Mouse (Mus musculus) MEL (cell line): Measurements from ENCODE around the gene Hdac4. TPM values are rescaled to one million over a fixed set of nuclear protein-coding genes. Genes with fewer than 3 reads are reported as not detected.

Experiments
- DNase-seq: peaks from one replicate; pipeline ENCODE4 v3.0.0; 2011; ENCODE audit warnings: low read depth, low spot score
- H3K27ac ChIP-seq: 2 replicates; pipeline ENCODE4 v1.5.1; 2012; ENCODE audit warnings: low read depth, mild to moderate bottlenecking, control low read depth, low read length, moderate library complexity; ENCODE audit not compliant: control insufficient read depth
- H3K27me3 ChIP-seq, 2 experiments: fragments of 150-350 bp in 1 of 2; sonication (generic) in 1 of 2; 2 replicates each; pipeline ENCODE4 v1.6.1; 2012; ENCODE audit warnings: low read length in 2 of 2, mild to moderate bottlenecking in 2 of 2, improper control_type of control experiment in 1 of 2, moderate library complexity in 1 of 2; ENCODE audit not compliant: insufficient read depth in 2 of 2, control insufficient read depth in 1 of 2
- H3K36me3 ChIP-seq, 2 experiments: 2 replicates each; pipeline ENCODE4 v1.6.1; 2012 to 2014; ENCODE audit warnings: low read length in 2 of 2, improper control_type of control experiment in 1 of 2, inconsistent platforms in 1 of 2, mild to moderate bottlenecking in 1 of 2; ENCODE audit not compliant: insufficient read depth in 2 of 2, control insufficient read depth in 1 of 2
- H3K4me1 ChIP-seq, 2 experiments: fragments of 150-350 bp in 1 of 2; sonication (generic) in 1 of 2; 2 replicates each; pipeline ENCODE4 v1.6.1; 2012; ENCODE audit warnings: low read length in 2 of 2, improper control_type of control experiment in 1 of 2, mild to moderate bottlenecking in 1 of 2; ENCODE audit not compliant: insufficient read depth in 2 of 2, control insufficient read depth in 1 of 2
- H3K4me3 ChIP-seq, 2 experiments: fragments of 150-350 bp in 1 of 2; sonication (generic) in 1 of 2; 2 replicates each; pipeline ENCODE4 v1.5.1; 2012; ENCODE audit warnings: low read depth in 2 of 2, low read length in 2 of 2, mild to moderate bottlenecking in 2 of 2, moderate library complexity in 2 of 2, control low read depth in 1 of 2, improper control_type of control experiment in 1 of 2; ENCODE audit not compliant: control insufficient read depth in 1 of 2, insufficient read depth in 1 of 2
- H3K79me2 ChIP-seq: 2 replicates; pipeline ENCODE4 v1.6.1; 2012; ENCODE audit warnings: mild to moderate bottlenecking, low read length, moderate library complexity; ENCODE audit not compliant: control insufficient read depth, poor library complexity, insufficient read depth
- H3K9ac ChIP-seq: 2 replicates; pipeline ENCODE4 v1.6.1; 2012; ENCODE audit warnings: low read depth, mild to moderate bottlenecking, control low read depth, low read length, moderate library complexity; ENCODE audit not compliant: control insufficient read depth, poor library complexity, severe bottlenecking
- H3K9me3 ChIP-seq: fragments of 150-350 bp; sonication (generic); replicated peaks from 2 replicates; pipeline ENCODE4 v1.6.1; 2012; ENCODE audit warnings: mild to moderate bottlenecking, low read length, improper control_type of control experiment, moderate library complexity; ENCODE audit not compliant: insufficient read depth
- CHD1 ChIP-seq: IDR thresholded peaks from 2 replicates; pipeline ENCODE4 v1.6.1; 2012; ENCODE audit warnings: low read depth, mild to moderate bottlenecking, inconsistent platforms, low read length, improper control_type of control experiment
- CHD2 ChIP-seq: IDR thresholded peaks from 2 replicates; pipeline ENCODE4 v1.6.1; 2011; ENCODE audit warnings: low read length, improper control_type of control experiment
- CTCF ChIP-seq, 3 experiments: IDR thresholded peaks in 2 of 3; conservative IDR thresholded peaks in 1 of 3; 2 replicates each; pipeline ENCODE4 v1.5.1; 2011 to 2012; ENCODE audit warnings: low read length in 3 of 3, low read depth in 2 of 3, mild to moderate bottlenecking in 2 of 3, improper control_type of control experiment in 1 of 3, inconsistent platforms in 1 of 3, mixed read lengths in 1 of 3, moderate library complexity in 1 of 3; ENCODE audit not compliant: control insufficient read depth in 1 of 3, insufficient read depth in 1 of 3, poor library complexity in 1 of 3, severe bottlenecking in 1 of 3
- E2F4 ChIP-seq: IDR thresholded peaks from 2 replicates; pipeline ENCODE4 v1.6.1; 2011; ENCODE audit warnings: low read depth, low read length, improper control_type of control experiment, borderline replicate concordance
- EP300 ChIP-seq, 2 experiments: IDR thresholded peaks; 2 replicates each; pipeline ENCODE4 v1.6.1; 2011; ENCODE audit warnings: improper control_type of control experiment in 2 of 2, low read length in 2 of 2, low read depth in 1 of 2, mild to moderate bottlenecking in 1 of 2
- ETS1 ChIP-seq: IDR thresholded peaks from 2 replicates; pipeline ENCODE4 v1.6.1; 2012; ENCODE audit warnings: low read depth, mild to moderate bottlenecking, inconsistent platforms, low read length, improper control_type of control experiment, moderate library complexity
- HCFC1 ChIP-seq: IDR thresholded peaks from 2 replicates; pipeline ENCODE4 v1.6.1; 2012; ENCODE audit warnings: low read depth, mild to moderate bottlenecking, inconsistent platforms, low read length, improper control_type of control experiment, moderate library complexity
- JUND ChIP-seq: IDR thresholded peaks from 2 replicates; pipeline ENCODE4 v1.6.1; 2011; ENCODE audit warnings: low read depth, mild to moderate bottlenecking, improper control_type of control experiment, low read length
- MAX ChIP-seq: IDR thresholded peaks from 2 replicates; pipeline ENCODE4 v1.6.1; 2011; ENCODE audit warnings: low read length, improper control_type of control experiment
- MAZ ChIP-seq: IDR thresholded peaks from 2 replicates; pipeline ENCODE4 v1.6.1; 2012; ENCODE audit warnings: low read depth, mild to moderate bottlenecking, inconsistent platforms, low read length, improper control_type of control experiment
- MEF2A ChIP-seq: IDR thresholded peaks from 2 replicates; pipeline ENCODE4 v1.6.1; 2014; ENCODE audit warnings: low read depth, mild to moderate bottlenecking, inconsistent platforms, low read length, improper control_type of control experiment; ENCODE audit not compliant: poor library complexity, insufficient replicate concordance, severe bottlenecking; ENCODE audit errors: extremely low read depth
- MXI1 ChIP-seq: IDR thresholded peaks from 2 replicates; pipeline ENCODE4 v1.6.1; 2011; ENCODE audit warnings: mild to moderate bottlenecking, low read depth, low read length, improper control_type of control experiment
- MYB ChIP-seq: IDR thresholded peaks from 2 replicates; pipeline ENCODE4 v1.6.1; 2011; ENCODE audit warnings: mild to moderate bottlenecking, low read depth, low read length, improper control_type of control experiment
- MYC ChIP-seq: IDR thresholded peaks from 2 replicates; pipeline ENCODE4 v1.6.1; 2011; ENCODE audit warnings: low read depth, mild to moderate bottlenecking, low read length, improper control_type of control experiment, moderate library complexity
- NELFE ChIP-seq: IDR thresholded peaks from 2 replicates; pipeline ENCODE4 v1.6.1; 2011; ENCODE audit warnings: low read depth, low read length, improper control_type of control experiment
- POLR2AphosphoS5 ChIP-seq: IDR thresholded peaks from 2 replicates; pipeline ENCODE4 v1.6.1; 2012; ENCODE audit warnings: low read depth, borderline replicate concordance, mild to moderate bottlenecking, inconsistent platforms, low read length, moderate library complexity, mixed read lengths
- RAD21 ChIP-seq: IDR thresholded peaks from 2 replicates; pipeline ENCODE4 v1.6.1; 2011; ENCODE audit warnings: mild to moderate bottlenecking, low read depth, low read length, improper control_type of control experiment
- RCOR1 ChIP-seq: IDR thresholded peaks from 2 replicates; pipeline ENCODE4 v1.6.1; 2012; ENCODE audit warnings: low read depth, mild to moderate bottlenecking, inconsistent platforms, low read length, improper control_type of control experiment
- SMC3 ChIP-seq: IDR thresholded peaks from 2 replicates; pipeline ENCODE4 v1.6.1; 2011; ENCODE audit warnings: low read depth, low read length, improper control_type of control experiment
- TBP ChIP-seq: IDR thresholded peaks from 2 replicates; pipeline ENCODE4 v1.8.0; 2011; ENCODE audit warnings: low read depth, low read length, improper control_type of control experiment
- TCF12 ChIP-seq: IDR thresholded peaks from 2 replicates; pipeline ENCODE4 v1.6.1; 2014; ENCODE audit warnings: low read depth, mild to moderate bottlenecking, inconsistent platforms, low read length, improper control_type of control experiment, moderate library complexity
- UBTF ChIP-seq: IDR thresholded peaks from 2 replicates; pipeline ENCODE4 v1.6.1; 2012; ENCODE audit warnings: low read depth, mild to moderate bottlenecking, inconsistent platforms, low read length, improper control_type of control experiment, moderate library complexity, borderline replicate concordance; ENCODE audit not compliant: insufficient read depth
- USF1 ChIP-seq: IDR thresholded peaks from 2 replicates; pipeline ENCODE4 v1.6.1; 2014; ENCODE audit warnings: low read depth, mild to moderate bottlenecking, inconsistent platforms, low read length, improper control_type of control experiment, moderate library complexity
- USF2 ChIP-seq, 2 experiments: IDR thresholded peaks; 2 replicates each; pipeline ENCODE4 v1.6.1; 2011 to 2012; ENCODE audit warnings: improper control_type of control experiment in 2 of 2, low read length in 2 of 2, borderline replicate concordance in 1 of 2, inconsistent platforms in 1 of 2, low read depth in 1 of 2, mild to moderate bottlenecking in 1 of 2; ENCODE audit not compliant: insufficient read depth in 1 of 2
- ZC3H11A ChIP-seq: IDR thresholded peaks from 2 replicates; pipeline ENCODE4 v1.6.1; 2012; ENCODE audit warnings: low read depth, mild to moderate bottlenecking, inconsistent platforms, low read length, improper control_type of control experiment
- ZKSCAN1 ChIP-seq: IDR thresholded peaks from 2 replicates; pipeline ENCODE4 v1.6.1; 2012; ENCODE audit warnings: low read depth, mild to moderate bottlenecking, inconsistent platforms, low read length, improper control_type of control experiment, moderate library complexity
- ZMIZ1 ChIP-seq: IDR thresholded peaks from 2 replicates; pipeline ENCODE4 v1.6.1; 2012; ENCODE audit warnings: low read depth, mild to moderate bottlenecking, inconsistent platforms, low read length, improper control_type of control experiment, moderate library complexity
- polyA plus RNA-seq, 2 experiments: library from polyadenylated mRNA; stranded (reverse) in 1 of 2; unstranded in 1 of 2; fragments of >175 nt in 1 of 2; fragments of >200 nt in 1 of 2; gene quantifications; 2 replicates each; pipeline versions ENCODE4 v1.2.1 to v1.2.4; 2012; ENCODE audit warnings: low replicate concordance in 2 of 2, low read depth in 1 of 2; ENCODE audit not compliant: insufficient read length in 2 of 2, insufficient read depth in 1 of 2, missing spikeins in 1 of 2
- total RNA-seq: library from RNA; depleted of rRNA; stranded (reverse); fragments of 300-350 nt; gene quantifications from 2 replicates; pipeline ENCODE4 v1.2.3, GENCODE M21; 2012

The Hdac4 gene
- total and polyA plus RNA-seq, 3 experiments, result 11.0 to 19.5 (median 12.3) TPM

- TF ChIP-seq MYC (no peak), TBP (no peak), JUND (no peak), EP300 (IDR thresholded peaks at IDR 0.05; ENCODE audit: low read depth in 1 of 2, low read length in 2 of 2) (peak; percentile 36 to 58; a peak in 2 of 4 replicates), MXI1 (peak; percentile 65), TCF12 (peak; percentile 29; the same call in 1 of the 2 replicates), MAZ (no peak), CTCF (IDR thresholded peaks at IDR 0.05 in 2 of 3, conservative IDR thresholded peaks at IDR 0.05 in 1 of 3; ENCODE audit: control insufficient read depth in 1 of 3, insufficient read depth in 1 of 3, low read depth in 2 of 3, low read length in 3 of 3, poor library complexity in 1 of 3, severe bottlenecking in 1 of 3) (no peak; a peak in 1 of 6 replicates), HCFC1 (no peak), RCOR1 (no peak; the same call in 1 of the 2 replicates), MYB (no peak), E2F4 (no peak), USF1 (peak; percentile 62; the same call in 1 of the 2 replicates), ETS1 (no peak), UBTF (no peak), CHD1 (no peak)
These were observed 134.9 kb downstream of the Hdac4 start (continued) for GRCm38 (mm10) chr1:92060532-92061064.

- no peak for TF ChIP-seq POLR2AphosphoS5
- no peak for TF ChIP-seq ZKSCAN1
- TF ChIP-seq CHD2, result no peak
- TF ChIP-seq MEF2A, result no peak
- TF ChIP-seq MAZ, result no peak
- TF ChIP-seq E2F4, result no peak
- TF ChIP-seq USF2 (IDR thresholded peaks at IDR 0.05; ENCODE audit: borderline replicate concordance in 1 of 2, insufficient read depth in 1 of 2, low read depth in 1 of 2, low read length in 2 of 2), result no peak
- TF ChIP-seq SMC3, result no peak
- no peak for TF ChIP-seq MAX
- no peak for TF ChIP-seq EP300 (IDR thresholded peaks at IDR 0.05; ENCODE audit: low read depth in 1 of 2, low read length in 2 of 2)
- no peak for TF ChIP-seq NELFE
- no peak for TF ChIP-seq ZMIZ1
- no peak for TF ChIP-seq RAD21
- TF ChIP-seq ZC3H11A, result no peak
- Histone ChIP-seq H3K9ac (no peak overlapping the region), H3K27me3 (no peaks in the 10 kb centered on the region), H3K27ac (no peak overlapping the region), H3K4me3 (no peak overlapping the region), H3K36me3 (peaks cover 0 to 32% of the 10 kb centered on the region in 2 experiments; a peak in 2 of 4 replicates), H3K4me1 (peaks cover 16 to 32% of the 10 kb centered on the region in 2 experiments), H3K79me2 (no peaks in the 10 kb centered on the region; the same call in 1 of the 2 replicates), H3K9me3 (no peaks in the 10 kb centered on the region)
- DNase-seq, result no peak
These were observed 135.9 kb downstream of the Hdac4 start for GRCm38 (mm10) chr1:92059571-92059970.
